In the genomic region with DNA sequence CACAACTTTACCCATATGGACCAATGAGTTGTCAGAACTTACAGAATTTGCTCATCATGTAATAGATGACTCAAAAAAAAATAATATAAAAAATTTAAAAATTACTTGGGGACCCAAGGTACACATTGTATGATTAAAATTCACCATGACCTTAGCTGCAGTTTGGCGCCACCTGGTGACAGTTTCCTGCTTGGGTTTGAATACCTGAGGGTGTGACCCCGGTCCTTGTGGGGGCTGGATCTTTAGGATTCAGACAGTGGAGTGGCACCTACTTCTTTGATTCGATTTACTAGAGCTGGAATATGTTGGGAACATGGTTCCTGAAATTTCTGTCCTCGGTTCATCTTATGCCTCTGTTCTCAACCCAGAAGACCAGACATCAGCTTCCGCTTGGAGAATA, we compare ENCODE assay signal across 8 mouse cellular contexts.
DNase-seq lines count a peak whose midpoint lies in the region; ATAC-seq lines count a peak whose summit lies in the region.
"Had no signal": no experiment of that assay in that cellular context is flagged by ENCODE, and none has a peak within 500 bp of the region (broad histone marks: within the 10 kb centered on the region; RNA-seq: fewer than 3 reads in every experiment).

No protein-coding gene starts in this region.

- H3K4me2 ChIP-seq in kidney, embryonic 15.5 days = no peak overlapping the region
- no peak overlapping the region for H3K4me2 ChIP-seq in midbrain, embryonic 11.5 days
- H3K4me2 ChIP-seq: lung, embryonic 15.5 days had no signal

- H3K27ac ChIP-seq in kidney, embryonic 15.5 days = no peak overlapping the region
- no peak overlapping the region for H3K27ac ChIP-seq in midbrain, embryonic 11.5 days (ENCODE audit: low read depth, low read length)
- H3K27ac ChIP-seq: lung, embryonic 15.5 days had no signal

- no peak overlapping the region for H3K4me3 ChIP-seq in kidney, embryonic 15.5 days (replicated peaks)
- no peak overlapping the region for H3K4me3 ChIP-seq in midbrain, embryonic 11.5 days (ENCODE audit: low read depth, low read length)
- H3K4me3 ChIP-seq: lung, embryonic 15.5 days had no signal

- WGBS in kidney, embryonic 15.5 days = 66% methylated on average over 5 of the region's 5 CpGs
- WGBS in midbrain, embryonic 11.5 days = 67% methylated on average over 5 of the region's 5 CpGs

- no peak overlapping the region for H3K9ac ChIP-seq in kidney, embryonic 15.5 days
- no peak overlapping the region for H3K9ac ChIP-seq in midbrain, embryonic 11.5 days (ENCODE audit: low read length)
- H3K9ac ChIP-seq: lung, embryonic 15.5 days had no signal

- H3K9me3 ChIP-seq in kidney, embryonic 15.5 days (replicated peaks) = no peaks in the 10 kb centered on the region
- no peaks in the 10 kb centered on the region for H3K9me3 ChIP-seq in midbrain, embryonic 11.5 days (ENCODE audit: control insufficient read depth, low read length)
- H3K9me3 ChIP-seq: lung, embryonic 15.5 days had no signal

- no peaks in the 10 kb centered on the region for H3K36me3 ChIP-seq in kidney, embryonic 15.5 days
- H3K36me3 ChIP-seq in midbrain, embryonic 11.5 days (ENCODE audit: control insufficient read depth, insufficient read depth, low read length) = no peaks in the 10 kb centered on the region
- H3K36me3 ChIP-seq: lung, embryonic 15.5 days had no signal

- no peak for ATAC-seq in kidney, embryonic 15.5 days (replicated peaks; ENCODE audit: low FRiP score)
- ATAC-seq in midbrain, embryonic 11.5 days (ENCODE audit: low FRiP score) = no peak

- peak; percentile 42 for DNase-seq in kidney, postnatal 10 days
- DNase-seq in urinary bladder, postnatal 25 days (ENCODE audit: low spot score) = peak; percentile 8
- no peak for DNase-seq in urinary bladder, postnatal 36 days (ENCODE audit: low spot score in 2 of 2)
- DNase-seq in brain, adult 2 months (ENCODE audit: low read depth, low spot score) = peak; percentile 22
- DNase-seq in frontal cortex, postnatal 14 days (ENCODE audit: low spot score in 2 of 2) = no peak
- DNase-seq in midbrain, embryonic 11.5 days (ENCODE audit: low spot score, missing footprints) = no peak

- H3K27me3 ChIP-seq in kidney, embryonic 15.5 days = no peaks in the 10 kb centered on the region
- no peaks in the 10 kb centered on the region for H3K27me3 ChIP-seq in midbrain, embryonic 11.5 days (ENCODE audit: control insufficient read depth, insufficient read depth, low read length)
- H3K27me3 ChIP-seq: lung, embryonic 15.5 days had no signal

- no peaks in the 10 kb centered on the region for H3K4me1 ChIP-seq in kidney, embryonic 15.5 days
- H3K4me1 ChIP-seq in midbrain, embryonic 11.5 days (ENCODE audit: control insufficient read depth, insufficient read depth, low read length) = no peaks in the 10 kb centered on the region
- H3K4me1 ChIP-seq: lung, embryonic 15.5 days had no signal

Comparison
In these comparisons a context has a peak if more than half of its experiments do, and no peak if none do; other contexts are left out.
1. DNase-seq: peak in kidney, postnatal 10 days (single experiment), urinary bladder, postnatal 25 days (single experiment) and brain, adult 2 months (single experiment); none in urinary bladder, postnatal 36 days (0 of 2), frontal cortex, postnatal 14 days (0 of 2) and midbrain, embryonic 11.5 days (single experiment).